Mouse (Mus musculus) small intestine, adult 2 months (tissue): Measurements from ENCODE around the gene Arf3.

Experiments used
- CTCF ChIP-seq: fragments of 200-500 bp; IDR thresholded peaks from 2 replicates; pipeline ENCODE4 v1.5.1; 2012; ENCODE audit warnings: low read depth, mild to moderate bottlenecking, control low read depth, inconsistent platforms, low read length, moderate library complexity, mixed read lengths; ENCODE audit not compliant: insufficient replicate concordance, insufficient read length; ENCODE audit errors: extremely low read depth
- POLR2A ChIP-seq: fragments of 200-500 bp; IDR thresholded peaks from 2 replicates; pipeline ENCODE4 v1.6.1; 2012; ENCODE audit warnings: low read depth, mild to moderate bottlenecking, control low read depth, inconsistent platforms, low read length, moderate library complexity

- TF ChIP-seq POLR2A, result no peak
- TF ChIP-seq CTCF, result no peak
Measured at GRCm38 (mm10) chr15:98765929-98766328, 2.9 kb upstream of the Arf3 start.
